Mouse (Mus musculus): ENCODE measurements around the gene Cabp4.
A peak's percentile ranks its signal among the peaks of the same experiment; 100 is the strongest.

Cabp4 gene

GRCm38 (mm10) chr19:4164100-4164499 is 20.3 kb upstream of the Cabp4 start:
- DNase-seq = no peak

- no peak for DNase-seq
Observed at GRCm38 (mm10) chr19:4163543-4163887, 19.7 kb upstream of the Cabp4 start.

- DNase-seq = peak; percentile 97
Observed at GRCm38 (mm10) chr19:4162646-4163542, 19.1 kb upstream of the Cabp4 start, which contains the start of gene Rps6kb2. Gene Rps6kb2 (minus strand): TSS chr19:4163354.

- no peak for DNase-seq
Observed at GRCm38 (mm10) chr19:4159049-4159448, 15.2 kb upstream of the Cabp4 start.

- no peak for DNase-seq
Observed at GRCm38 (mm10) chr19:4156771-4157170, 12.9 kb upstream of the Cabp4 start.

GRCm38 (mm10) chr19:4156073-4156579 is 12.3 kb upstream of the Cabp4 start:
- DNase-seq = no peak

- DNase-seq = no peak
Observed at GRCm38 (mm10) chr19:4155223-4156072, 11.6 kb upstream of the Cabp4 start.

GRCm38 (mm10) chr19:4154437-4155222 is 10.8 kb upstream of the Cabp4 start:
- no peak for DNase-seq

- no peak for DNase-seq
Observed at GRCm38 (mm10) chr19:4153232-4153654, 9.4 kb upstream of the Cabp4 start, which contains the start of gene Ptprcap. Gene Ptprcap (plus strand): TSS chr19:4153604.

- DNase-seq = no peak
Observed at GRCm38 (mm10) chr19:4152445-4153231, 8.8 kb upstream of the Cabp4 start.

GRCm38 (mm10) chr19:4151898-4152297 is 8.1 kb upstream of the Cabp4 start:
- no peak for DNase-seq

GRCm38 (mm10) chr19:4151488-4151860 is 7.6 kb upstream of the Cabp4 start:
- no peak for DNase-seq

GRCm38 (mm10) chr19:4150567-4151487 is 7.0 kb upstream of the Cabp4 start:
- no peak for DNase-seq

- no peak for DNase-seq
Observed at GRCm38 (mm10) chr19:4149764-4150461, 6.1 kb upstream of the Cabp4 start.

GRCm38 (mm10) chr19:4149283-4149682 is 5.5 kb upstream of the Cabp4 start:
- no peak for DNase-seq

- DNase-seq = no peak
Observed at GRCm38 (mm10) chr19:4148819-4149218, 5.0 kb upstream of the Cabp4 start.

- peak; percentile 96 for DNase-seq
Observed at GRCm38 (mm10) chr19:4148491-4148806, 4.6 kb upstream of the Cabp4 start, which contains the start of gene Coro1b. Gene Coro1b (plus strand): TSS chr19:4148619.

GRCm38 (mm10) chr19:4147782-4148490 is 4.1 kb upstream of the Cabp4 start:
- DNase-seq = no peak

- no peak for DNase-seq
Observed at GRCm38 (mm10) chr19:4147022-4147405, 3.2 kb upstream of the Cabp4 start.

All from right cerebral cortex, postnatal 14 days (tissue).